Mouse (Mus musculus): ENCODE measurements around the gene Capn8.

DNA sequence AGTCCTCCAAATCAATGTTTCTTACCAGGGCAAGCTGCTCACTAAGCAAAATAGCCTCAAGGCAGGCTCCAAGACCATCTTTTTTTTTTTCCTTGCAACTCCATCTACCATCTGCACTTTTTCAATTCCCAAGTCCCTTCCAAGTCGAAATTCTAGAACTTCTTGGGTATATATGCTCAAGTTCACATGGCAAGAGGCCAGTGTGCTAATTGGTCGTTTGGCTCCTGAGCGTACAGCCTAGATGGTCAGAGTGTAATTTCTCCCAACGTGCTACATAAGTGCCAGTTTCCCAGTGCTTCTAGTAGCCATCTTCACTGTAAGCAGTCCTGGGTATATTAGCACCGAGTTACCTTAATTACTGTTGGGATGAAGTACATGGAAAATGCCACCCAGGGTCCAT is 41.8 kb upstream of the Capn8 start:
- TF ChIP-seq CTCF (IDR thresholded peaks at IDR 0.05; ENCODE audit: control insufficient read depth, insufficient read depth, insufficient replicate concordance, low read depth, low read length) (no peak), POLR2A (IDR thresholded peaks at IDR 0.05; ENCODE audit: control insufficient read depth, low read depth, low read length) (no peak)

All from testis, adult 2 months (tissue).